Mouse (Mus musculus) fat pad, adult 2 months (tissue): Measurements from ENCODE around the gene Uap1.

Source experiments
- DNase-seq: peaks from one replicate; pipeline ENCODE4 v3.0.0-alpha.2; 2011; ENCODE audit warnings: low read depth, low spot score; ENCODE audit errors: extremely low read depth

Uap1 gene

DNA sequence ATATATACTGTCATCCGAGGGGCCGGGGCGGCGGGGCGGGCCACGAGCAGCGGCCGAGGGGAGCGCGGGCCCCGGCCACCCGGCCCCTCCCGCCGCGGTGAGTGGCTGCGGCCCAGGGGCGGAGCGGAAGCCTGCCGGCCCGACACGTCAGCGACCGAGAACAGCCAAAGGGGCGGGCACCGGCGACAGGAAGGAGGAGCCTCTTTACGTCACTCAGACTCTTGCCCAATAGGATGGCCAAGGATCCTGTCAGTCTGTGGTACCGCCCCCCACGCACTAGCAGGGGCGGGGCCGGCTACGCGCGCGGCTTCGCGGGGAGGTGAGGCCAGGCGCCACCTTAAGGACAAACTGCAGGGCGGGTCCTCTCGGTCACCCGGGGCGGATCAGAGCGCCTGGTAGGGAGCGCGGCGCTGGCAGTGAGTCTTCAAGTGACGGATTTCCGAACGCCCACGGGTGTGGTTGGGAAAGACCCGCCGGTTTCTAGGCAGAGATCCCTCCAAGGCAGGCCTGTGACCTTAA is at the start of gene Uap1:
Gene Uap1, minus strand, starts transcription at position 144 of the 519 bp plus-strand sequence.
- DNase-seq, result peak; percentile 83

DNA sequence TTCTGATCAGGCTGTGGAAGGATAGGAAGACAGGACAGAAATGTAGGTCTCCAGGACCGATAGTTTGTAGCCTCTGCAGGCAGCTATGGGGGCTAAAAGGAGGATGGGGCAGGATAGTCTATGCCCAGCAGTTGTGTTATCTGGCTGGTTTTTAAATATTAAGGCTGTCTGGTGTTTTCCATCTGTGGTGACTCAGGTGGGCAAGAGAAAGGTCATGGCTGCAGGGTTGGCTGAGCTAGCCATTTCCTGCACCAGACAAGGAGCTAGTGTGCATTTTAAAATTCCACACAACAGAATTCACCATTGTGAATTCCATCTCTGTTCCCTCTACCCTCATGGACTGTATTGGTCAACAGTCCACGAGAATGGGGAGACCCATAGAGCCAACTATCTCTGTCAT is 48.5 kb upstream of the Uap1 start:
- no peak for DNase-seq

DNA sequence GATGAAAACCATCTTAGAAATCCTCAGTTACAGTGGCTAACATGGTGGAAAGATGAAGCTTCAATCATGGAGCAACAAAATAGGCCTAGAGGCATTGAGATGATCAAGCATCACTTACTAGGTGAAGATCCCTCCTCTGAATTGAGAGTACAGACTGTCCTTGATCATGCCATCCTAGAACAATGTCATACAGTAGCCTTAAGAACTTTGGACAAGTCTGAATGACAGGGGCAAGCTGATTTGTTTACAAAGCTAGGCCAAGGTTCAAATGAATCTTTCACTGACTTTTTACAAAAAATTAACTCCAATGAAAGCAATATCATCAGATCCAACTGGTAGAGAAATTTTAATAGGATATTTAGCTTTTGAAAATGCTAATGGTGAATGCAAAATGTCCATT is 45.6 kb upstream of the Uap1 start:
- no peak for DNase-seq

DNA sequence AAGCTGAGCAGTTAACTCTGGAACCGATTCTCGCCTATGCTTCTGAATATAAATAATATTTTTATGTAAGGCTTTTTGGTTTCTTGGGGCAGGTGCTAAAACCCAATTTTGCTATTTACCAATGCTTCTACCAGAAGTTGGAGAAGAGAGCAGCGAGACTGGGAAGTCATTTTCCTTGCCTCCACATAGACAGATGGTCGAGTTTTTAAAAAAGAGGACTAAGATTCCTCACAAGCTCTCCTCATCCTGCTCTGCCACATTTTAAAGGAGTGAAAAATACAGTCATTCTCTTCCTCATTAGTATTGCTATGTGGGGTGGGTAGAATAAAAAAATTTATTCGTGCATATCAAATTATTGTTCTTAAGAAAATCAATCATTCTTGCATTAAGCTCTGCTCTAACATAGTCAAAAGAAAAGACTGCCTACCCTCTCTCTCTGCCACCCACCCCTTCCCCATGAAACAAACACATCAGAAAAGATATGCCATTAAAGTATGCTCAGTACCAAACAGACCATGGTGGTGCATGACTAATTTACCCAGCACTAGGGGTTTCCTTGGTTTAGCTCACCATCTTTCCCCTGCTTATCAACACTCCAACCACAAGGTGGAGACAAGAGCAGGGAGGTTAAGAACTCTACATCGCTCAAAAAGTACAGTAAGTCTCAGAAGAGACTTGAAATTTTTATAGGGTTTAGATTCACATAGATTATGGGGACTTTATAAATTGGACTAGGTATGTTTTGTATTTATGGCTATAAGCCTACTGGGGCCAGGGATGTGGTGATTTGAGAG is 43.5 kb upstream of the Uap1 start:
- DNase-seq, result no peak

DNA sequence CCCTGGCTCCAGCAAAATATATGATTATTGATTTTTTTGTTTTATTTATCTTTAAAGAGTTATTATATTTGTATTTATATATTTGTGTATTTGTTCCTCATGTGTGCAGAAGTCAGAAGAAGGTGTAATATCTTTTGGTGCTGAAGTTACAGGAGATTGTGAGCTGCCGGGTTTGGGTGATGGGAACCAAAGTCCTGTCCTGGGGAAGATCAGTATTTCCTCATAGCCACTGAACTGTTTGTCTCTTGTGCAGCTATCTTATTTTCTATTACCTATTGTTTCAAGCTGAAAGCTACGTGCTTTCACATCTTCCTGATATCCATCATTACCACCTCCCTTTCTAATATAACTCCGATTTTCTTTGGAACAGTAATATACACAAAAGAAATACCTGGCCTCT is 40.8 kb upstream of the Uap1 start:
- DNase-seq, result no peak

DNA sequence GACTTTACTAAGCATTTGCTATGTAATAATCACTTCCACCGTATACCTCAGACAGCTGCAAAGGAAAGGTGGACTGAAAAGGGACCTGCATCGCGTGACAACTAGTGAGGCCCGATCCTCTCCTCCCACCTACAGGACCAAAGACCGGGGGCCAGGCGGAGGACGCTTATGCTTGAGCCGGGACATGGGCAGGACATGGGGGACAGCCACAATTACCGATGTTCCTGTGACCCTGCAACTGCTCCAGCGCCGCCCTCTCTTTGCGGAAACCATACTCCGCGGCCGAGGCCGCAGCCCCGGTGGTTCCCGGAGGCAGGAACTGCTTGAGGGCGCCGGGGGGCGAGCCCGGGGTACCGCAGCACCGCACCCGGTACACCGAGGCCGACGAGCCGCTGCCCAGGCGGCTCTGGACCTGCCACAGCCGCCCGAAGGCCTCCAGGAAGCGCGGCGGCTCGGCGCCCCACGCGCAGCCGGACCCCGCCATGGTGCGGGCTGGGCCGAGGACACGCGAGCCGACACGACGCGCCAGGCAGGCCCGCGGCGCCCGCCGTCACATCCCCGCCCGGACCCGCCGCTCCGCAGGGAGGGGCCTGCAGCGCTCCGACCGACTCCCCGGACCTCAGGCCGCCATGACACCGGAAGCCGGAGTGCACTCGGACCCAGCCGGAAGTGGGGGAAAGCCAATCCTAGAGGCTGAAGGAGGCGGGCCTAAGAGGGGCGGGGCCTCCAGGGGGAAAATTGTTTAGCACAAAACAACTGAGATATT is 40.2 kb upstream of the Uap1 start, which contains the start of gene Uhmk1:
Gene Uhmk1, minus strand, starts transcription at position 641 of the 766 bp plus-strand sequence.
- DNase-seq, result no peak

DNA sequence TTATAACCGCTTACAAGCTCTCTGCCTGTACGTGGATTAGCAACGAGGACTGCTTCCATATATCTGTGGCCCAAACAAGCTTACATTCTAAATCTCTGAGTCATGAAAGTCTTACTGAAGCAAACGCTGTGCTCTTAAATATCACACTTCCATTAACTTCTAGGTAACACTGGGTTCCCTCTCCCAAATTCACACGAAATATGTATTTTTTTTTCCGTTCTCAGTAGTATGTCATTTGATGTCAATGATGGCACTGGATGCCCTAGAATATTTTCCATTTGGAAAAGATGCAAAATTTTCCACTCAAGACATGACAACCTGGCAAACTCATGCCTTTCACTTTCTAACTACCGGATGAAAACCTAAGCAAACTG is 39.6 kb upstream of the Uap1 start:
- no peak for DNase-seq

DNA sequence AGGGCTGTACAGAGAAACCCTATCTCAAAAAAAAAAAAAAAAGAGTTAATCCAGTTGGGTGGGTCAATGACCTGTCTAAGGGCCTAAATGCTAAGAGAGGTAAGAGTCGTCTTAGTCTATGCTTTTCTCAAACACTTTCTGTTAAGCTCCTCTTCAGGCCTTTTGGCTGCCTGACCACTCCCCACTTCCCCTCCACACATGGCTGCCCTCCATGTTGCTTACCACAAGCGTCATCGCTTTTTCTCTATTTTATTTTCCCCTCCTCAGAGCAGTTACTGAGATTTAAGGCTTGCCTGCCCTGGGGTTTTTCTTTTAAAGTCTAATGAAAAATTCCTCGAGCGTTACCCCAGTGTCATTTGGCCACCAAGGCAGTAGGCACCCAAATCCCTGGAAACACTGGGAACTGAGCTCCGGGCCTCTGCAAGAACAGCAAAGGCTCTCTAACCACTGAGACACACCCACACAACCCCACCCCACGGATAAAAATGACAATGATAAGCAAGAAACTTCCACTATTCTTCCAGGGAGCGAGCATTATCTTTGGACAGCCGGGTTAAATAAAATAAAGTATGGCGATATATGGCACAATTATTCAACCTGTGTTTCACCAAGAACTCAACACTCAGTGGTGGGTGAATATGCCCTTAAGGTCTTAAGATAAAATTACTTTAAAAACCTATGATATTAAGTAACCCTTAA is 38.6 kb upstream of the Uap1 start:
- no peak for DNase-seq

DNA sequence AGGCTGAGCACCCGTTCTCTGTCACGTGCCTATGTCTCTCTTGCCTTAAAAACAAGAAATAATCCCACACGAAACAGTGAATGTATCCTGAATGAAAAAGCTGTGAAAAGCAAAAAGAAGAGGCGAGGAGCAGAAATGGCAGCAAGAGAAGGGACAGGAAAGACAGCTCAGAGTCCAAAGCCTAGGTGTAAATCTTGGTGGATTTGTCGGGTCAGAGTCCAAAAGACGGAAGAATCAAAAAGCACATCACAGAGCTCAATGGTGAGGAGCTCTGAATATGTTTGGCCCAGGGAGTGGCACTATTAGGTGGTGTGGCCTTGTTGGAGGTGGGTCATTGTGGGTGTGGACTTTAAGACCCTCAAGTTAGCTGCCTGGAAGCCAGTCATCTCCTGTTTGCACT is 31.6 kb upstream of the Uap1 start:
- DNase-seq, result no peak

DNA sequence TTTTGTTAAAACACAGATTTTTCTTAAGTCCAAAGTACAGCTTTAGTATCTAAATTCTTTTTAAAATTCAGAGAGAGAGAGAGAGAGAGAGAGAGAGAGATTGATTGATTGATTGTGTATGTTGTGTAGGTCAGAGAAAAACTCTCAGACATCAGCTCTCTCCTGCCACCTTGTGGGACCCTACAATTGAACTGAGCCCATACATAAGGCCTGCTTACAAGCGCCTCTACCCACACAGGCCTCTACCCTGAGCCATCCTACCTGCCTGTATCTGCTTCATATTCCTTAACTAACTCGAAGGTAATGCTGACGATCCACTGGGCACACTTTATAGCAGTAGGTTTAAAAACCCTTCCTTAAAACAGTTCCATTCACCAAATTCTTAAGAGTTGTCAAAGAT is 25.6 kb upstream of the Uap1 start:
- DNase-seq, result no peak

DNA sequence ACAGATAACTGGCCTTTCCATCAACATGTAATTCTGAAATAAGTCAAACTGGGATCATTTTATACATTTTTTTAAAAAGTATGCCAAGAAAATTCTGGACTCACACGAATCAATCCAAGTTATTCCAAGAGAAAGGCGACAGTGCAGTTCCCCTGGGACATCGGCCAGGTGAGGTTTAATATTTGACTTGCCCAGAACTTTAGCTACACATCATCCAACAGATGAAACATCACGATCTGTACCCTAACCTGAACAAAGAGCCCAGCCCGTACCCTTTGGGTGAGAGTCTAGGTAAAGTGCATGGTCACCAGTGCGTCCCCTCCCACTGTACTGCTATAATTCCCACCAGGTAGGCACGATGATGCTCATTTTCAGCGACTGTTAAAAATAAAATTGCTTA is 21.5 kb upstream of the Uap1 start:
- no peak for DNase-seq

DNA sequence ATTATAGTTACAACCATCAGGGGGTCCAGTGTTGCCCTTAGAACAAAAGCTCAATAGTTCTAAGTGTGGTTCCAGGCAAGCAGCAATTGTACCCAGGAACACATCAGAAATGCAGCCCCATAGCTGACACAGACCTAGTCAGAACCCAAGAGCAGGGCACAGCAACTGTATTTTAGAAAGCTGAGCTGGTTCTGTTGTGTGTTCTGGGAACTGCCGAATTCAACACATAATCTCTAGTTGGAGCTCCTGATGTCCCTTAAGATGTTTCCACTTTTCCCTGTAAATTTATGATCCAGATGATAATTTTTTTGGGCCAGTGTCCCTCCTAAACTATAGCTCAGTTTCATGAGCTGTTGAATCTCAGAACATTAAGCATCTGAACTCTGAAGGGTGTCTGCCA is 17.2 kb upstream of the Uap1 start:
- DNase-seq, result no peak

DNA sequence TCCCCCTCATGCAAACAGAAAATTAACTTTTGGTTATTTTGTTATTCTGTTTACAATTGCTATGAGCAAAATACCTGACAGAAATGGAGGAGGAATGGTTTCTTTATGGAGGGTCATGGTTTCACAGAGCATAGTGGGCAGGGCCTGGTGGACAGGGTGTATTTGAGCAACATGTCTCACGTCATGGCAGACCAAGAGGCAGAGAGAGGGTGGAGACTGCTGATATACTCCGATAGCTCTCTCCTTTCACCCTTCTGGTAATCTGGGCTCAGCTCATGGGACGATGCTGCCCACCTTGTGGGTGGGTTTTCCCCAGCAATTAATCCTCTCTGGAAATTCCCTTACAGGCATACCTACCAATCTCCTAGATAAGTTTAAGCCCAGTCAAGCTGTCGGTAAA is 15.5 kb upstream of the Uap1 start:
- no peak for DNase-seq

DNA sequence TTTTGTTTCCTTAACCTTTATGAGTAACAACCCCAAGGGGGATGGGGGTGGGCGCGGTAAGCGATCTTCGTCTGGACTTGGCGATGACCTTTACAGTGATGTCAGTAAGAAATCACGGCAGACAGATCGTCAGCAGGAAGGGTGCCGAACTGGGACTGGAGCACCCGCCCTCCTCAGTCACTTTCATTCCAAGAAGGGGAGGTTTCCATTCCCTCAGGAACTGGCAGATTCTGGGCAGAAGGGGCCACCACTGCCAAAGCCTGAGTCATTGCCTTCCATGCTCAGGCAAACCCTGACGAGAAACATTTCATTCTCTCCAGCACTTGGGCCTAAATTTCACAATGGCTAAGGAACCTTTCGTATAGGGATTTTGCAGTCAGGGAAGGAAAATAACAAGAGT is 13.8 kb upstream of the Uap1 start:
- DNase-seq, result peak; percentile 49

DNA sequence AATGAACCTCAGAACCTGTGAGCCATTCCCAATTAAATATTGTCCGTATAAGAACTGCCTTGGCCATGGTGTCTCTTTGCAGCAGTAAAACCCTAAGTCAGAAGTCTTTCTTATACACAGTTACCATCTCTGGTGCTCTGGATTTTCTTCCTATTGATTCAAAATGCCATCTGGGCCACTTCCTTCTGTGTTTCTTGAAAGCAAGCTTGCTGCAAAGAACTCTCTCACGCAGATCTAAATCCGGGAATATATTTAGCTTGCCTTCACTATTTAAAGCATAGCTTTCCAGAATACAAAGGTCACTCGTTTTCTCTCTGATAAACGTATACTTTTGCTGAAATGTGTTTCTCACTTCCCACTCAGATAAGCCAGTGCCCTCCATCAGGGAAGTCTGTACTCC is 11.8 kb upstream of the Uap1 start:
- DNase-seq, result no peak

DNA sequence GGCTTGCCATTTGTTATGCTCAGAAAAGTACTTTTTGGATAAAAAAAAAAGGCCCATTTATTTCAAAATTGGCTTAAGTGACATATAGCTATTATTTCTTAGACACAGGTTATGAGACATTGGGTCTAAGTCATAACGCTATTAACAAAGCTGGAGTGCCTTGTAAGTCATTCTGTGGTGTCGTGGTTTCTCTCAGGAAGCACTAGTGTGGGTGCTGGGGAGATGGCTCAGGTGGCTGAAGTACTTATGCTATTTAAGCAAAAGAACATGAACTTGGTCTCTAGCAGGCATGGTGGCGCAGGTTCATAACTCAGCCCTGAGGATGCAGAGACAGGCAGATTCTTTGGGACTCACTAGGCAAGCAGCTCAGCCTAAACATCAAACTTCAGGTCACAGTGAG is 10.4 kb upstream of the Uap1 start:
- DNase-seq, result no peak

DNA sequence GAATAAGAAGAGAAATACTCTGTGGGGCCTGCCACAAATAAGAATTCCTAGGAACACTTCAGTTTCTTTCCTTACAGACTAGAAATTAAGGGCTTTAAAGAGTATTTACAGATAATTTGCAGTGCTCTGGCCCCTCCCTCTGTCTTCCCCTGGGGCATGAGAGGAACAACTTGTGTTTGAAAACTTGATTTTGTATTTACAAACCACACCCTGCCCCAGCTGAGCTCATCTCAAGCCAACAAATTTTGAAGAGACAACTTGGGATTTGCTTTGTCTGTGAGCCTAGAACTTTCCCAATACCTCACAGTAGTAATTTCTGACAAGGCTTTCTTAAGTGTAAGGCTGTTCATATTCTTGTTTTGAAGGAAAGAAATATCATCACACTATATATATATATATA is 7.9 kb upstream of the Uap1 start:
- DNase-seq, result no peak

DNA sequence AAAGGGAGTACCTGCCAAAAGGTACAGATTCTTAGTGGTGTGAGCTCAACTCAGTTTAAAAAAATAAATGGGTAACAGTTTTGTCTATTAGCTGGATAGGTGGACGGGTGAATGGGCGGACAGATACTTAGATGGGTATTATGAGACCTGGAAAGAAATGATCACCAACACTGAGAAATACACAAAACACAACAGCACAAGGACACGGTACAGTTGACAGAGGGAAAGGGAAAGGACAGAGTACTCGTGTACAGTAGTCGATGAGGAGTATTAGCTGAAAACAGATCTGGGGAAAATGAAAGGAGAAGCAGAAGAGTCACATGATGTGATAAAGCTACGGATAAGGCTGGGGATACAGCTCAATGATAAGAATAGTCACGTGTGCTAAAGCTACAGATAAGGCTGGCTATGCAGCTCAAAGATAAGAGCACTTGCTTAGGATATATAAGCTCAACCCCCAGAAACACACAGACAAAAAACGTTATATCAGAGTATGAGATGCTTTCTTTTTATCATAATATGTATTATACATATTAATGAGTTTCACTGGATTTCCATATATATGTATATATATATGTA is 2.0 kb upstream of the Uap1 start:
- no peak for DNase-seq

DNA sequence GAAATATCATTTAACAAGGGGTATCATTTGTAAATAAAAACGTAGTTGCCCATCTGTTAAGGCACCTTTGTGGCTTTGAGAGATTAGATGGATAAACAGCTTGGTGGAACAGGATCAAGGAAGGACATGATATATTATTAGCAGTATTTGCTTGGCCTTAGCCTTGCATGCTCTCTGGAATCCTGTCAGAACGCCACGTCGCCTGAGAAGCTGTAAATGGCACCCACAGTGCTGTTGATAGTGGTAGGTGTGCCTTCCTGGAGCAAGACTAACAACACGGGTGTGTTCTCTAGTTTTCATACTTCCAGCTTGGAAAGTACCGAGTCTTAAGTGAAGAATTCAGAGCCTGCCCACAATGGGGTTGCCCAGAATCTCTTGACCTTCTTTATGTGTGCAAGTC is 1.1 kb upstream of the Uap1 start:
- no peak for DNase-seq

DNA sequence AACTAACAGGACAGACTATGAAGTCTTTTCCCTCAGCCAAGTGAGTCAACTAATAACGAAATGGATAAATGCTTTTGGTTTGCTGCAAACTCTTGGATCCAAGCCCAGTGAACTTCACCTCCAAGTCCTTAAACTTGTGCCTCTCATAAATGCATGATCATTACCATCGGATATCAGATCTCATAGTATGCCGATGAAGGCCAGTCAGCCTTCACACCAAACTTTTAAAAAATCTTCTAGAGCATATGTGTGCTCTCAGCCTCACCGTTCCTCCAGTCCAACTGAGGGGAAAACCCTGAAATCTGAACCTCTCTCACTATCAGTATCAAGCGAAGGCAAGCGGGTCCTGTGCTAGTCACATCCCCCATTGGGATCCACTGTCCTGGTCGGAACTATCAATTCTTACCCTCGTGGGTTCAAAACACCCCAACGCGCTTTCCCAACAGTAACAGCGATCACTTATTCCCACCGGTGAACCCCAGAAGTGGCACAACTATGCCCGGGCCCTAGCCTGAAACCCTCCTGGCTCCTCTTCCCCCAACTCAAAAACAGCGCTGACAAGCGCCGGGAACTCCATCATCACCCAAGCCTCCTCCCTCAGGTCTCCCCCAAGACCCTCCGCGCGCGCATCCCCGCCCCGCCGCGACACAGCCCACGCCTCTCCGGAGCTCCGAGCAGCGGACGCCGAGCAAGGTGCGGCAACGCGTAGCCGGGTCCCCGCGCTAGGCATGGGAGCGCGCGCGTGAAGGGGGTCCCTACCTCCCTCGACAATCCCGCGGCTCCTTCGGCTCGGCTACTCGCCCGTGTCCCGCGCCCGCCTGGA is 555 bp downstream of the Uap1 start:
- no peak for DNase-seq

DNA sequence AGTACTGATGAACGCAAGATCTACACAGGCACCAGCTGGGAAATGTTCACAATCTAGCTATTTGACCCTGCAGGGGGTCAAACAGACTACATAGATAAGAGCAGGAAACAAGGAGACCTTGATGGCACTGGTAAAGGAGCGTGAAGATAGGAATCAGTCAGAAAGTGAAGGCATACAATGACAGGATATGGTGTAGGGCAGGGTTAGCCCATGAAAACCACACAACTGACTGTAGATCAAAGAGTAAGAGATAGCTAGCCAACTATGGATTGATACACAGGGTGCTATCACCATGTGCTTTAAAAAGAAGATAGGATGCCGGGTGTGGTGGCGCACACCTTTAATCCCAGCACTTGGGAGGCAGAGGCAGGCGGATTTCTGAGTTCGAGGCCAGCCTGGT is 7.0 kb downstream of the Uap1 start:
- DNase-seq, result no peak
